7 mouse cellular contexts compared by ENCODE assay signal in genomic region chr9:112174407-112175357, GRCm38 (mm10).
A peak's percentile ranks its signal among the peaks of the same experiment; 100 is the strongest.
DNase-seq lines count a peak whose midpoint lies in the region; ATAC-seq lines count a peak whose summit lies in the region.

No protein-coding gene starts in this region.

- H3K4me3 ChIP-seq in forebrain, embryonic 10.5 days, result peak overlapping the region; percentile 16; the same call in 1 of the 2 replicates
- peak overlapping the region; percentile 30 for H3K4me3 ChIP-seq in liver, embryonic 12.5 days

- H3K4me1 ChIP-seq in forebrain, embryonic 10.5 days, result peaks cover 20% of the 10 kb centered on the region
- H3K4me1 ChIP-seq in liver, embryonic 12.5 days, result peaks cover 65% of the 10 kb centered on the region

- no peaks in the 10 kb centered on the region for H3K27me3 ChIP-seq in forebrain, embryonic 10.5 days (ENCODE audit: poor library complexity, severe bottlenecking)
- no peaks in the 10 kb centered on the region for H3K27me3 ChIP-seq in liver, embryonic 12.5 days (replicated peaks)

- no peak overlapping the region for H3K9ac ChIP-seq in liver, embryonic 12.5 days

- H3K27ac ChIP-seq in forebrain, embryonic 10.5 days, result no peak overlapping the region
- peak overlapping the region; percentile 56; the same call in 1 of the 2 replicates for H3K27ac ChIP-seq in liver, embryonic 12.5 days

- H3K9me3 ChIP-seq in forebrain, embryonic 10.5 days, result no peaks in the 10 kb centered on the region
- no peaks in the 10 kb centered on the region for H3K9me3 ChIP-seq in liver, embryonic 12.5 days (replicated peaks)

- WGBS in forebrain, embryonic 10.5 days, result 34% methylated on average over 15 of the region's 15 CpGs
- WGBS in liver, embryonic 12.5 days (ENCODE audit: insufficient replicate concordance), result 15% methylated on average over 15 of the region's 15 CpGs

- DNase-seq in ovary, postnatal 36 days (ENCODE audit: low spot score), result peak; percentile 11
- DNase-seq in ovary, postnatal 14 days (ENCODE audit: low spot score), result no peak
- DNase-seq in brain, adult 2 months (ENCODE audit: low read depth, low spot score), result peak; percentile 80
- no peak for DNase-seq in forebrain, embryonic 10.5 days (ENCODE audit: extremely low spot score, low spot score)
- peak; percentile 45 for DNase-seq in retina, embryonic 14.5 days (ENCODE audit: low spot score)
- DNase-seq in urinary bladder, postnatal 25 days (ENCODE audit: low spot score), result no peak

- peak overlapping the region; percentile 55 for H3K4me2 ChIP-seq in liver, embryonic 12.5 days

- ATAC-seq in liver, embryonic 12.5 days, result peak; percentile 87

- H3K36me3 ChIP-seq in forebrain, embryonic 10.5 days (replicated peaks), result no peaks in the 10 kb centered on the region
- H3K36me3 ChIP-seq in liver, embryonic 12.5 days, result no peaks in the 10 kb centered on the region

Comparison
In these comparisons a context has a peak if more than half of its experiments do, and no peak if none do; other contexts are left out.
1. DNase-seq: peak in ovary, postnatal 36 days (single experiment), brain, adult 2 months (single experiment) and retina, embryonic 14.5 days (single experiment); none in ovary, postnatal 14 days (single experiment), forebrain, embryonic 10.5 days (single experiment) and urinary bladder, postnatal 25 days (single experiment).